Mouse (Mus musculus): ENCODE data around the gene Dapk2.

Gene Dapk2

GRCm38 (mm10) chr9:66157958-66158830 is at the start of gene Dapk2:
Gene Dapk2, plus strand, starts transcription at chr9:66158223.
- no peak for DNase-seq (ENCODE audit: low read depth, low spot score)

GRCm38 (mm10) chr9:66109574-66109973 is 48.4 kb upstream of the Dapk2 start:
- no peak for DNase-seq (ENCODE audit: low read depth, low spot score)

- DNase-seq (ENCODE audit: low read depth, low spot score), result no peak
Measured at GRCm38 (mm10) chr9:66110126-66110525, 47.9 kb upstream of the Dapk2 start.

GRCm38 (mm10) chr9:66110611-66111379 is 47.2 kb upstream of the Dapk2 start:
- DNase-seq (ENCODE audit: low read depth, low spot score), result no peak

GRCm38 (mm10) chr9:66114341-66114740 is 43.7 kb upstream of the Dapk2 start:
- DNase-seq (ENCODE audit: low read depth, low spot score), result no peak

- no peak for DNase-seq (ENCODE audit: low read depth, low spot score)
Measured at GRCm38 (mm10) chr9:66116890-66117289, 41.1 kb upstream of the Dapk2 start.

GRCm38 (mm10) chr9:66119498-66119897 is 38.5 kb upstream of the Dapk2 start:
- DNase-seq (ENCODE audit: low read depth, low spot score), result no peak

GRCm38 (mm10) chr9:66120106-66120505 is 37.9 kb upstream of the Dapk2 start:
- no peak for DNase-seq (ENCODE audit: low read depth, low spot score)

GRCm38 (mm10) chr9:66120945-66121344 is 37.1 kb upstream of the Dapk2 start:
- no peak for DNase-seq (ENCODE audit: low read depth, low spot score)

GRCm38 (mm10) chr9:66121421-66121820 is 36.6 kb upstream of the Dapk2 start:
- no peak for DNase-seq (ENCODE audit: low read depth, low spot score)

- DNase-seq (ENCODE audit: low read depth, low spot score), result no peak
Measured at GRCm38 (mm10) chr9:66123648-66124047, 34.4 kb upstream of the Dapk2 start.

GRCm38 (mm10) chr9:66124111-66124531 is 33.9 kb upstream of the Dapk2 start:
- DNase-seq (ENCODE audit: low read depth, low spot score), result no peak

GRCm38 (mm10) chr9:66124681-66125542 is 33.1 kb upstream of the Dapk2 start:
- peak; percentile 84 for DNase-seq (ENCODE audit: low read depth, low spot score)

GRCm38 (mm10) chr9:66125543-66126455 is 32.2 kb upstream of the Dapk2 start:
- no peak for DNase-seq (ENCODE audit: low read depth, low spot score)

GRCm38 (mm10) chr9:66126456-66127192 is 31.4 kb upstream of the Dapk2 start, which contains the start of the genes Snx1 and Ciao2a:
Gene Snx1, minus strand, starts transcription at chr9:66126587.
Gene Ciao2a, plus strand, starts transcription at chr9:66126611.
- DNase-seq (ENCODE audit: low read depth, low spot score), result peak; percentile 91

GRCm38 (mm10) chr9:66127193-66127546 is 30.9 kb upstream of the Dapk2 start:
- DNase-seq (ENCODE audit: low read depth, low spot score), result no peak

- no peak for DNase-seq (ENCODE audit: low read depth, low spot score)
Measured at GRCm38 (mm10) chr9:66127884-66128283, 30.1 kb upstream of the Dapk2 start.

GRCm38 (mm10) chr9:66131466-66131865 is 26.6 kb upstream of the Dapk2 start:
- DNase-seq (ENCODE audit: low read depth, low spot score), result no peak

- no peak for DNase-seq (ENCODE audit: low read depth, low spot score)
Measured at GRCm38 (mm10) chr9:66135967-66136366, 22.1 kb upstream of the Dapk2 start.

GRCm38 (mm10) chr9:66138193-66138592 is 19.8 kb upstream of the Dapk2 start:
- no peak for DNase-seq (ENCODE audit: low read depth, low spot score)
